Mouse (Mus musculus) stomach, embryonic 15.5 days (tissue): ENCODE results near the gene Snx18. TPM values are rescaled to one million over a fixed set of nuclear protein-coding genes. Genes with fewer than 3 reads are reported as not detected.

Experiments
- ATAC-seq: fragments of 200-750 bp; cut with Nextera tagmentation; 2 replicates; pipeline ENCODE4 v1.8.0; 2017; ENCODE audit warnings: low read depth, moderate number of reproducible peaks, moderate TSS enrichment; ENCODE audit not compliant: insufficient read depth, low FRiP score
- H3K27ac ChIP-seq: fragments of 300-500 bp; sonication (generic); 2 replicates; pipeline ENCODE4 v1.5.1; 2015; ENCODE audit warnings: mild to moderate bottlenecking, inconsistent platforms
- H3K27me3 ChIP-seq: fragments of 300-500 bp; sonication (generic); replicated peaks from 2 replicates; pipeline ENCODE4 v1.6.1; 2015; ENCODE audit warnings: inconsistent platforms
- H3K36me3 ChIP-seq: fragments of 300-500 bp; sonication (generic); 2 replicates; pipeline ENCODE4 v1.6.1; 2015; ENCODE audit warnings: inconsistent platforms
- H3K4me1 ChIP-seq: fragments of 300-500 bp; sonication (generic); 2 replicates; pipeline ENCODE4 v1.6.1; 2015; ENCODE audit warnings: inconsistent platforms
- H3K4me2 ChIP-seq: fragments of 300-500 bp; sonication (generic); 2 replicates; pipeline ENCODE4 v1.6.1; 2015; ENCODE audit warnings: mild to moderate bottlenecking, inconsistent platforms
- H3K4me3 ChIP-seq: fragments of 300-500 bp; sonication (generic); replicated peaks from 2 replicates; pipeline ENCODE4 v1.5.1; 2015; ENCODE audit warnings: inconsistent platforms
- H3K9ac ChIP-seq: fragments of 300-500 bp; sonication (generic); 2 replicates; pipeline ENCODE4 v1.6.1; 2015; ENCODE audit warnings: inconsistent platforms
- H3K9me3 ChIP-seq: fragments of 300-500 bp; sonication (generic); 2 replicates; pipeline ENCODE4 v1.6.1; 2016; ENCODE audit warnings: inconsistent platforms
- WGBS: fragments of 180-500 bp; shearing (Covaris S2); methylation state at CpG from one replicate; pipeline ENCODE4 v1.1.7; 2015; 5-methylcytosine and 5-hydroxymethylcytosine counted together
- polyA plus RNA-seq: library from polyadenylated mRNA; unstranded; fragments of >200 nt; fragmentation: Nextera tagmentation; extraction: Ambion mirVana; gene quantifications from 2 replicates; pipeline ENCODE4 v1.2.1, GENCODE M21; 2015

The Snx18 gene
- polyA plus RNA-seq, 1 experiment from 2014 or later, result 22.9 TPM

- Histone ChIP-seq H3K27me3 (no peaks in the 10 kb centered on the region), H3K27ac (no peak overlapping the region), H3K9ac (no peak overlapping the region), H3K9me3 (no peaks in the 10 kb centered on the region), H3K4me1 (no peaks in the 10 kb centered on the region), H3K36me3 (no peaks in the 10 kb centered on the region), H3K4me3 (no peak overlapping the region), H3K4me2 (no peak overlapping the region)
- 35% methylated on average over 7 of the region's 7 CpGs for WGBS
- ATAC-seq, result no peak
Measured at GRCm38 (mm10) chr13:113579788-113580399, 38.5 kb downstream of the Snx18 start.

- Histone ChIP-seq H3K4me2 (no peak overlapping the region), H3K36me3 (no peaks in the 10 kb centered on the region), H3K27me3 (no peaks in the 10 kb centered on the region), H3K27ac (no peak overlapping the region), H3K4me3 (no peak overlapping the region), H3K9ac (no peak overlapping the region), H3K4me1 (no peaks in the 10 kb centered on the region), H3K9me3 (no peaks in the 10 kb centered on the region)
- WGBS, result 82% methylated on average over 13 of the region's 13 CpGs
- ATAC-seq, result no peak
Measured at GRCm38 (mm10) chr13:113574232-113574631, 44.1 kb downstream of the Snx18 start.

GRCm38 (mm10) chr13:113573377-113573776, 45.0 kb downstream of the Snx18 start:
- Histone ChIP-seq H3K9me3 (no peaks in the 10 kb centered on the region), H3K36me3 (no peaks in the 10 kb centered on the region), H3K4me2 (no peak overlapping the region), H3K27me3 (no peaks in the 10 kb centered on the region), H3K27ac (no peak overlapping the region), H3K4me1 (no peaks in the 10 kb centered on the region), H3K4me3 (no peak overlapping the region), H3K9ac (no peak overlapping the region)
- ATAC-seq, result no peak
- WGBS, result 83% methylated on average over 2 of the region's 2 CpGs

- H3K4me2 ChIP-seq, result no peak overlapping the region
- no peak for ATAC-seq
- H3K9ac ChIP-seq, result no peak overlapping the region
- no peaks in the 10 kb centered on the region for H3K36me3 ChIP-seq
- no peaks in the 10 kb centered on the region for H3K27me3 ChIP-seq
- no peaks in the 10 kb centered on the region for H3K9me3 ChIP-seq
- H3K4me3 ChIP-seq, result no peak overlapping the region
- no peak overlapping the region for H3K27ac ChIP-seq
- no peaks in the 10 kb centered on the region for H3K4me1 ChIP-seq
- WGBS, result 79% methylated on average over 9 of the region's 9 CpGs
Measured at GRCm38 (mm10) chr13:113572046-113572686, 46.2 kb downstream of the Snx18 start.

GRCm38 (mm10) chr13:113569526-113569925, 48.8 kb downstream of the Snx18 start:
- Histone ChIP-seq H3K9ac (no peak overlapping the region), H3K4me1 (no peaks in the 10 kb centered on the region)
- 38% methylated on average over 2 of the region's 2 CpGs for WGBS

GRCm38 (mm10) chr13:113566951-113567350, 51.4 kb downstream of the Snx18 start:
- 82% methylated on average over 5 of the region's 5 CpGs for WGBS
- no peak for ATAC-seq

More at GRCm38 (mm10) chr13:113569526-113569925, 48.8 kb downstream of the Snx18 start:
- Histone ChIP-seq H3K36me3 (no peaks in the 10 kb centered on the region), H3K27me3 (no peaks in the 10 kb centered on the region), H3K4me2 (no peak overlapping the region), H3K9me3 (no peaks in the 10 kb centered on the region), H3K27ac (no peak overlapping the region), H3K4me3 (no peak overlapping the region)
- ATAC-seq, result no peak

GRCm38 (mm10) chr13:113566411-113566810, 52.0 kb downstream of the Snx18 start:
- no peak for ATAC-seq
- no peak overlapping the region for H3K4me2 ChIP-seq
- H3K36me3 ChIP-seq, result no peaks in the 10 kb centered on the region
- WGBS, result 83% methylated on average over 7 of the region's 7 CpGs
- no peaks in the 10 kb centered on the region for H3K4me1 ChIP-seq
- H3K4me3 ChIP-seq, result no peak overlapping the region
- H3K9me3 ChIP-seq, result no peaks in the 10 kb centered on the region
- no peaks in the 10 kb centered on the region for H3K27me3 ChIP-seq
- no peak overlapping the region for H3K27ac ChIP-seq
- no peak overlapping the region for H3K9ac ChIP-seq

More at GRCm38 (mm10) chr13:113566951-113567350, 51.4 kb downstream of the Snx18 start:
- Histone ChIP-seq H3K4me2 (no peak overlapping the region), H3K9me3 (no peaks in the 10 kb centered on the region), H3K27ac (no peak overlapping the region), H3K27me3 (no peaks in the 10 kb centered on the region), H3K4me1 (no peaks in the 10 kb centered on the region), H3K4me3 (no peak overlapping the region), H3K36me3 (no peaks in the 10 kb centered on the region), H3K9ac (no peak overlapping the region)

GRCm38 (mm10) chr13:113559646-113560045, 58.7 kb downstream of the Snx18 start:
- 59% methylated on average over 9 of the region's 9 CpGs for WGBS
- Histone ChIP-seq H3K9ac (no peak overlapping the region), H3K27me3 (no peaks in the 10 kb centered on the region), H3K36me3 (no peaks in the 10 kb centered on the region), H3K4me1 (no peaks in the 10 kb centered on the region), H3K27ac (peak overlapping the region; percentile 41; the same call in 1 of the 2 replicates), H3K4me3 (no peak overlapping the region), H3K4me2 (no peak overlapping the region), H3K9me3 (no peaks in the 10 kb centered on the region)
- ATAC-seq, result no peak

GRCm38 (mm10) chr13:113556538-113556937, 61.8 kb downstream of the Snx18 start:
- no peaks in the 10 kb centered on the region for H3K9me3 ChIP-seq
- no peak for ATAC-seq
- H3K27me3 ChIP-seq, result no peaks in the 10 kb centered on the region
- no peak overlapping the region for H3K27ac ChIP-seq
- H3K36me3 ChIP-seq, result no peaks in the 10 kb centered on the region
- H3K9ac ChIP-seq, result no peak overlapping the region
- no peaks in the 10 kb centered on the region for H3K4me1 ChIP-seq
- H3K4me3 ChIP-seq, result no peak overlapping the region
- no peak overlapping the region for H3K4me2 ChIP-seq

- Histone ChIP-seq H3K9me3 (no peaks in the 10 kb centered on the region), H3K36me3 (no peaks in the 10 kb centered on the region), H3K9ac (no peak overlapping the region), H3K4me3 (no peak overlapping the region), H3K4me2 (no peak overlapping the region), H3K27me3 (no peaks in the 10 kb centered on the region), H3K27ac (no peak overlapping the region), H3K4me1 (no peaks in the 10 kb centered on the region)
- WGBS, result 61% methylated on average over 2 of the region's 2 CpGs
- ATAC-seq, result no peak
Measured at GRCm38 (mm10) chr13:113555226-113555625, 63.1 kb downstream of the Snx18 start.

GRCm38 (mm10) chr13:113553603-113554230, 64.6 kb downstream of the Snx18 start:
- Histone ChIP-seq H3K9ac (no peak overlapping the region), H3K36me3 (no peaks in the 10 kb centered on the region), H3K27me3 (no peaks in the 10 kb centered on the region), H3K27ac (no peak overlapping the region), H3K4me1 (no peaks in the 10 kb centered on the region), H3K4me3 (no peak overlapping the region), H3K4me2 (no peak overlapping the region), H3K9me3 (no peaks in the 10 kb centered on the region)
- ATAC-seq, result no peak
- 77% methylated on average over 5 of the region's 5 CpGs for WGBS

- no peak overlapping the region for H3K9ac ChIP-seq
- no peaks in the 10 kb centered on the region for H3K9me3 ChIP-seq
- H3K4me2 ChIP-seq, result no peak overlapping the region
- 61% methylated on average over 1 of the region's 1 CpGs for WGBS
- ATAC-seq, result no peak
- no peaks in the 10 kb centered on the region for H3K27me3 ChIP-seq
- H3K4me3 ChIP-seq, result no peak overlapping the region
- no peaks in the 10 kb centered on the region for H3K36me3 ChIP-seq
- no peaks in the 10 kb centered on the region for H3K4me1 ChIP-seq
- no peak overlapping the region for H3K27ac ChIP-seq
Measured at GRCm38 (mm10) chr13:113552341-113552740, 66.0 kb downstream of the Snx18 start.
